Comparison of ENCODE assay signal across 8 mouse cellular contexts in genomic region chr13:23535137-23536075, GRCm38 (mm10). TPM values are rescaled to one million over a fixed set of nuclear protein-coding genes. Genes with fewer than 3 reads are reported as not detected.
A peak's percentile ranks its signal among the peaks of the same experiment; 100 is the strongest.
DNase-seq lines count a peak whose midpoint lies in the region; ATAC-seq and TF ChIP-seq lines count a peak whose summit lies in the region.
"Not testable (repeated sequence)": the region's sequence is repeated elsewhere in the genome, so short reads cannot be mapped to it uniquely, and the experiment has no call there.

Gene Hist1h3g (plus strand): TSS chr13:23535422.

- H3K27me3 ChIP-seq in heart, embryonic 13.5 days (replicated peaks); liver, embryonic 11.5 days (replicated peaks; ENCODE audit: control insufficient read depth, insufficient read depth, low read length); myocyte (ENCODE audit: control insufficient read depth, insufficient read depth, insufficient read length); stomach, embryonic 14.5 days (ENCODE audit: control insufficient read depth, insufficient read depth, low read length): not testable (repeated sequence)

- H3K4me1 ChIP-seq in brown adipose tissue, adult 24 weeks (ENCODE audit: control insufficient read depth, insufficient read depth, insufficient read length, low read length); stomach, embryonic 14.5 days (ENCODE audit: control insufficient read depth, insufficient read depth, low read length): not testable (repeated sequence)
- H3K4me1 ChIP-seq in heart, embryonic 13.5 days: peaks cover 42% of the 10 kb centered on the region
- H3K4me1 ChIP-seq in liver, embryonic 11.5 days (replicated peaks; ENCODE audit: control insufficient read depth, insufficient read depth, low read length): peaks cover 15% of the 10 kb centered on the region

- peak within 1 kb of the TSS; percentile 57 for H3K4me3 ChIP-seq in brown adipose tissue, adult 24 weeks (ENCODE audit: insufficient read depth, low read depth, low read length)
- H3K4me3 ChIP-seq in heart, embryonic 13.5 days: peak within 1 kb of the TSS; percentile 70
- peak within 1 kb of the TSS; percentile 65 for H3K4me3 ChIP-seq in liver, embryonic 11.5 days (ENCODE audit: low read depth, low read length)
- H3K4me3 ChIP-seq in myocyte: peak within 1 kb of the TSS; percentile 41
- H3K4me3 ChIP-seq in stomach, embryonic 14.5 days (ENCODE audit: low read depth, low read length): peak within 1 kb of the TSS; percentile 42

- peak; percentile 92 for DNase-seq in CD4-positive, CD25-positive, alpha-beta regulatory T cell, adult 2 months (ENCODE audit: low read depth, low spot score)
- DNase-seq in fat pad, adult 2 months (ENCODE audit: extremely low read depth, low read depth, low spot score): peak; percentile 83
- DNase-seq in kidney, postnatal 10 days: peak; percentile 91
- peak; percentile 90 for DNase-seq in liver, embryonic 11.5 days (ENCODE audit: low spot score)

- not testable (repeated sequence) for H3K36me3 ChIP-seq in heart, embryonic 13.5 days; liver, embryonic 11.5 days (ENCODE audit: control insufficient read depth, insufficient read depth, low read length); myocyte (ENCODE audit: control insufficient read depth, insufficient read depth); stomach, embryonic 14.5 days (ENCODE audit: control insufficient read depth, insufficient read depth, low read length)

- not testable (repeated sequence) for H3K79me2 ChIP-seq in myocyte (ENCODE audit: control insufficient read depth, insufficient read depth)

- H3K4me2 ChIP-seq in heart, embryonic 13.5 days: peak within 1 kb of the TSS; percentile 81
- H3K4me2 ChIP-seq in liver, embryonic 11.5 days: peak within 1 kb of the TSS; percentile 88
- H3K4me2 ChIP-seq in myocyte (ENCODE audit: low read depth): peak within 1 kb of the TSS; percentile 88
- H3K4me2 ChIP-seq in stomach, embryonic 14.5 days (replicated peaks; ENCODE audit: low read depth, low read length): peak within 1 kb of the TSS; percentile 34

- peak; percentile 91 for TF ChIP-seq POLR2A in myocyte (IDR thresholded peaks at IDR 0.05; ENCODE audit: insufficient read length, low read depth)

- peak within 1 kb of the TSS; percentile 84 for H3K9ac ChIP-seq in heart, embryonic 13.5 days
- H3K9ac ChIP-seq in liver, embryonic 11.5 days (ENCODE audit: low read depth, low read length): peak within 1 kb of the TSS; percentile 94
- peak within 1 kb of the TSS; percentile 67 for H3K9ac ChIP-seq in stomach, embryonic 14.5 days (replicated peaks; ENCODE audit: low read depth, low read length)

- 1% methylated on average over 49 of the region's 62 CpGs for WGBS in heart, embryonic 13.5 days
- WGBS in liver, embryonic 11.5 days: under 1% methylated on average over 45 of the region's 62 CpGs
- WGBS in stomach, embryonic 14.5 days: under 1% methylated on average over 36 of the region's 62 CpGs

- not testable (repeated sequence) for H3K9me3 ChIP-seq in heart, embryonic 13.5 days; liver, embryonic 11.5 days (ENCODE audit: control insufficient read depth, low read length); stomach, embryonic 14.5 days (ENCODE audit: control insufficient read depth, low read depth, low read length)

- 0 out of 2 replicates have a peak within 1 kb of the TSS, but pooled peaks have one; percentile 2 for H3K27ac ChIP-seq in brown adipose tissue, adult 24 weeks (replicated peaks; ENCODE audit: low read depth, low read length)
- peak within 1 kb of the TSS; percentile 99 for H3K27ac ChIP-seq in heart, embryonic 13.5 days (replicated peaks)
- peak within 1 kb of the TSS; percentile 100 for H3K27ac ChIP-seq in liver, embryonic 11.5 days (ENCODE audit: low read depth, low read length)
- peak within 1 kb of the TSS; percentile 94 for H3K27ac ChIP-seq in stomach, embryonic 14.5 days (ENCODE audit: low read length)

- peak; percentile 87 for ATAC-seq in heart, embryonic 13.5 days (ENCODE audit: extremely low read depth, insufficient number of reproducible peaks, low FRiP score, low TSS enrichment)
- peak; percentile 84 for ATAC-seq in liver, embryonic 11.5 days (replicated peaks; ENCODE audit: low FRiP score)
- peak; percentile 90 for ATAC-seq in stomach, embryonic 14.5 days (ENCODE audit: insufficient number of reproducible peaks, insufficient read depth, low FRiP score, low read depth)

- not testable (repeated sequence) for H3ac ChIP-seq in myocyte (ENCODE audit: control insufficient read depth, insufficient read length)

TF ChIP-seq in myocyte, 11 proteins besides CTCF, POLR2A, EP300 and RAD21:
- TF ChIP-seq E2F4 (IDR thresholded peaks at IDR 0.05; ENCODE audit: insufficient read depth) (peak; percentile 100), POLR2AphosphoS2 (IDR thresholded peaks at IDR 0.05; ENCODE audit: insufficient read length, low read depth) (peak; percentile 98), MAX (IDR thresholded peaks at IDR 0.05; ENCODE audit: low read depth) (peak; percentile 56)

RNA-seq across cellular contexts. Expression of gene Hist1h3g, which starts in this region (rescaled TPM):
- not detected in 2 replicates for polyA plus RNA-seq in brown adipose tissue, adult 24 weeks (2012; ENCODE audit: insufficient read depth, insufficient read length, missing spikeins)
- 4.1 and 5.5 TPM in 2 replicates for polyA plus RNA-seq in heart, embryonic 13.5 days (2015; fragmentation: Nextera tagmentation; extraction: Ambion mirVana)
- 5.2 TPM in 2 replicates for polyA plus RNA-seq in liver, embryonic 11.5 days (2014; fragmentation: Nextera tagmentation; extraction: Ambion mirVana)
- polyA plus RNA-seq in myocyte (2012; fragmentation: generic; extraction: Trizol): 3.3 TPM
- polyA plus RNA-seq in stomach, embryonic 14.5 days (2014; fragmentation: Nextera tagmentation; extraction: Ambion mirVana): 5.5 and 7.8 TPM in 2 replicates

Comparison
In these comparisons a context has a peak if more than half of its experiments do, and no peak if none do; other contexts are left out.
1. Peak in every context shown above with its lines: DNase-seq, ATAC-seq, H3K4me3 ChIP-seq and H3K27ac ChIP-seq.
2. H3K27ac ChIP-seq: peak in every context shown above with its lines; median percentile 100 in liver, embryonic 11.5 days; 99 in heart, embryonic 13.5 days; 94 in stomach, embryonic 14.5 days; 2 in brown adipose tissue, adult 24 weeks.
3. H3K4me2 ChIP-seq: peak in every context shown above with its lines; median percentile 88 in liver, embryonic 11.5 days; 88 in myocyte; 81 in heart, embryonic 13.5 days; 34 in stomach, embryonic 14.5 days.